38 mouse cellular contexts compared by ENCODE assay signal in the genomic region with DNA sequence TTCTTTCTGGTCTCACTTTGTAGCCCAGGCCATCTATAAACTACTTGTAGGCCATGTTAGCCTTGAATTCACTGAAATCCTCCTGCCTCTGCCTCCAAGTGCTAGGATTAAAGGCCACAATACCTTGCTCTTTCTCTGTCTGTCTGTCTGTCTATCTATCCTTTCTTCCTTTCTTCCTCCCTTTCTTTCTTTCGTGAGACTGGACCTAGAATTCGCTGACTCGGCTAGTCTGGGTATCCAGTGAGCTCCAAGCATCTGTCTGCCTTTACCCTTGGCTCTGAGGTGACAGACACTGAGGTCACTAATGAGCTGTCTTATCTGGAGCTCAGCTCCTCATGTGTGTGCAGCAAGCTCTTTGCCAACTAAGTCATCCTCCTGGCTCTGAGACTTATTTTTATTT. TPM values are rescaled to one million over a fixed set of nuclear protein-coding genes. Genes with fewer than 3 reads are reported as not detected.
"Had no signal": no experiment of that assay in that cellular context is flagged by ENCODE, and none has a peak within 500 bp of the region (broad histone marks: within the 10 kb centered on the region; RNA-seq: fewer than 3 reads in every experiment).

No protein-coding gene starts in this region.

- H3K4me1 ChIP-seq: limb, embryonic 12.5 days; limb, embryonic 13.5 days; limb, embryonic 15.5 days; lung, embryonic 15.5 days; midbrain, embryonic 12.5 days; midbrain, embryonic 13.5 days; midbrain, embryonic 15.5 days had no signal

- DNase-seq: left cerebral cortex, postnatal 4 days; liver; liver, embryonic 13.5 days; liver, postnatal 0 days; lung, adult 18-20 months; lung, adult 2 months; lung, embryonic 14.5 days; lung, postnatal 10 days; lung, postnatal 14 days; lung, postnatal 36 days; lung, postnatal 4 days; midbrain, embryonic 14.5 days had no signal

- H3K27ac ChIP-seq: limb, embryonic 10.5 days; limb, embryonic 12.5 days; limb, embryonic 13.5 days; limb, embryonic 15.5 days; liver, embryonic 12.5 days; liver, embryonic 13.5 days; liver, embryonic 14.5 days; liver, embryonic 15.5 days; lung, embryonic 15.5 days; macrophage; midbrain, embryonic 10.5 days; midbrain, embryonic 12.5 days; midbrain, embryonic 13.5 days; midbrain, embryonic 15.5 days had no signal

- H3K9ac ChIP-seq: limb, embryonic 12.5 days; limb, embryonic 13.5 days; limb, embryonic 15.5 days; liver, embryonic 12.5 days; liver, embryonic 13.5 days; liver, embryonic 14.5 days; liver, embryonic 15.5 days; liver, postnatal 0 days; lung, embryonic 14.5 days; lung, embryonic 15.5 days; midbrain, embryonic 12.5 days; midbrain, embryonic 13.5 days; midbrain, embryonic 15.5 days had no signal

- H3K4me2 ChIP-seq: limb, embryonic 12.5 days; limb, embryonic 13.5 days; limb, embryonic 15.5 days; liver, embryonic 11.5 days; liver, embryonic 12.5 days; liver, embryonic 13.5 days; liver, embryonic 15.5 days; lung, embryonic 14.5 days; lung, embryonic 15.5 days; midbrain, embryonic 11.5 days; midbrain, embryonic 12.5 days; midbrain, embryonic 13.5 days; midbrain, embryonic 15.5 days had no signal

- H3K9me3 ChIP-seq: limb, embryonic 10.5 days; limb, embryonic 12.5 days; limb, embryonic 13.5 days; limb, embryonic 15.5 days; liver, embryonic 12.5 days; liver, embryonic 13.5 days; liver, embryonic 15.5 days; lung, embryonic 15.5 days; megakaryocyte, embryonic 14.5 days; midbrain, embryonic 10.5 days; midbrain, embryonic 12.5 days; midbrain, embryonic 13.5 days; midbrain, embryonic 15.5 days had no signal

- H3K27me3 ChIP-seq: limb, embryonic 13.5 days; limb, embryonic 15.5 days; liver, embryonic 13.5 days; liver, embryonic 15.5 days; lung, embryonic 15.5 days; midbrain, embryonic 13.5 days; midbrain, embryonic 15.5 days had no signal

- H3K36me3 ChIP-seq: limb, embryonic 10.5 days; limb, embryonic 12.5 days; limb, embryonic 13.5 days; limb, embryonic 15.5 days; liver, embryonic 12.5 days; liver, embryonic 13.5 days; liver, embryonic 15.5 days; lung, embryonic 15.5 days; midbrain, embryonic 10.5 days; midbrain, embryonic 12.5 days; midbrain, embryonic 13.5 days; midbrain, embryonic 15.5 days had no signal

- H3K4me3 ChIP-seq: limb, embryonic 10.5 days; limb, embryonic 12.5 days; limb, embryonic 13.5 days; limb, embryonic 15.5 days; liver, embryonic 12.5 days; liver, embryonic 13.5 days; liver, embryonic 15.5 days; lung, embryonic 15.5 days; megakaryocyte, embryonic 14.5 days; midbrain, embryonic 10.5 days; midbrain, embryonic 12.5 days; midbrain, embryonic 13.5 days; midbrain, embryonic 15.5 days; myocyte had no signal

RNA-seq across cellular contexts. Expression of a gene that starts 17.7 kb away (rescaled TPM):
- total RNA-seq: midbrain, postnatal 0 days; monocyte, adult 5-6 weeks had no signal
- polyA plus RNA-seq: limb, embryonic 12.5 days; midbrain, embryonic 11.5 days; midbrain, embryonic 14.5 days; midbrain, embryonic 16.5 days had no signal

RNA-seq across cellular contexts. Expression of a gene that starts 23.8 kb away (rescaled TPM):
- total RNA-seq: left cerebral cortex, postnatal 36 days; left cerebral cortex, postnatal 4 days; liver, adult 2 months; midbrain, postnatal 0 days had no signal

RNA-seq across cellular contexts. Expression of a gene that starts 35.9 kb away (rescaled TPM):
- total RNA-seq: left cerebral cortex, postnatal 10 days; left cerebral cortex, postnatal 14 days; left cerebral cortex, postnatal 25 days; left cerebral cortex, postnatal 36 days; left cerebral cortex, postnatal 4 days; midbrain, postnatal 0 days; monocyte, adult 5-6 weeks had no signal
- polyA plus RNA-seq: macrophage; neural tube, embryonic 11.5 days had no signal
